Mouse (Mus musculus) liver, adult 2 months (tissue): Measurements from ENCODE around the gene Ntmt1.

ENCODE experiments used
- CTCF ChIP-seq: fragments of 200-500 bp; IDR thresholded peaks from 2 replicates; pipeline ENCODE4 v1.5.1; 2011; ENCODE audit warnings: low read depth, low read length, control low read depth
- POLR2A ChIP-seq: fragments of 200-500 bp; IDR thresholded peaks from 2 replicates; pipeline ENCODE4 v1.6.1; 2011; ENCODE audit warnings: low read length, control low read depth; ENCODE audit not compliant: insufficient read depth; ENCODE audit errors: extremely low read depth

- no peak for TF ChIP-seq CTCF
- TF ChIP-seq POLR2A = no peak
Measured at GRCm38 (mm10) chr2:30773313-30774005, 34.2 kb upstream of the Ntmt1 start.
